Mouse (Mus musculus) skeletal muscle tissue, adult 2 months (tissue): ENCODE results near the gene Eif2s2.
"Not testable (repeated sequence)": the region's sequence is repeated elsewhere in the genome, so short reads cannot be mapped to it uniquely, and the experiment has no call there.

ENCODE experiments used
- DNase-seq: peaks from one replicate; pipeline ENCODE4 v3.0.0-alpha.2; 2012; ENCODE audit warnings: low read depth, low spot score

Eif2s2 gene

DNA sequence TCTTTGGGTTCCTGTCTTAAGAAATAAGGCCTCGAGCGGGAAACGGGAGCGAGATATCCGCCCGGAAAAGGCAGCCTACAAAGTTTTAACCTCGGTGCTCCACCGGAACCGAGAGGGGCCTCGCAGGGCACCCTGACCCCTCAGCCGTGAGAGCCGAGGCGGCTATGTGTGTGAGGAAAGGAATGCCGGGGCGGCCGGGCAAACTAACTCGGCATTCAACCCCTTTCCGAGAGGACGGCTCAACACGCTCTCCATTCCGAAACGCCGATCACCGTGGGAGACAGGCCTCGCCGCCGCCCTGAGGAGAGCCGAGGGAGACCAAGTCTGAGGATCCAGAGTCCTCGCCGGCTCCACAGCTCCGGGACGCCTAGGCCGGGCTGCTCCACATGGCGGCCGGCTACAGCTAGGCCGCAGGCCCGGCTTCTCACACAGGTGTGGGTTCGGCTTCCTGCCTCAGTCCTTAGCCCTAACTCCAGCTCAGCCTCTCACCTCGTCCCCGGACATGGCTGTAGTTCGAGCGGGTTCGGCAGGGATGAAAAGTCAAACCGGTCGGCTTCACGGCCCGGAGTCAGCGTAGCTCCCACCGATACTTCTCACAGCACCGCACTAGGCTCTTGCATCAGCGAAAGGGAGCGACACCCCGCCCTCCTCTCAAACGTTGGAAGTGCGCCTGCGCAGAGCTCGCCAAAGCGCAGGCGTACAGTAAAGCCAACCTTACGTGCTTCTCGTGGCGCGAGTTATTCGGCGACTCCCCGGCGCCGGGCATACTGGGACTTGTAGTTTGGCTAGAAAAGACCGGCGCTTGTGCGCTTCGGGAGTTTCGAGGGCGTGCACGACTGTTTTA lies at the start of gene Eif2s2:
Gene Eif2s2 (minus strand): TSS at position 735 of the 844 bp plus-strand sequence.
- peak; percentile 99 for DNase-seq

GRCm38 (mm10) chr2:154941952-154942351 lies 49.2 kb upstream of the Eif2s2 start:
- no peak for DNase-seq

DNA sequence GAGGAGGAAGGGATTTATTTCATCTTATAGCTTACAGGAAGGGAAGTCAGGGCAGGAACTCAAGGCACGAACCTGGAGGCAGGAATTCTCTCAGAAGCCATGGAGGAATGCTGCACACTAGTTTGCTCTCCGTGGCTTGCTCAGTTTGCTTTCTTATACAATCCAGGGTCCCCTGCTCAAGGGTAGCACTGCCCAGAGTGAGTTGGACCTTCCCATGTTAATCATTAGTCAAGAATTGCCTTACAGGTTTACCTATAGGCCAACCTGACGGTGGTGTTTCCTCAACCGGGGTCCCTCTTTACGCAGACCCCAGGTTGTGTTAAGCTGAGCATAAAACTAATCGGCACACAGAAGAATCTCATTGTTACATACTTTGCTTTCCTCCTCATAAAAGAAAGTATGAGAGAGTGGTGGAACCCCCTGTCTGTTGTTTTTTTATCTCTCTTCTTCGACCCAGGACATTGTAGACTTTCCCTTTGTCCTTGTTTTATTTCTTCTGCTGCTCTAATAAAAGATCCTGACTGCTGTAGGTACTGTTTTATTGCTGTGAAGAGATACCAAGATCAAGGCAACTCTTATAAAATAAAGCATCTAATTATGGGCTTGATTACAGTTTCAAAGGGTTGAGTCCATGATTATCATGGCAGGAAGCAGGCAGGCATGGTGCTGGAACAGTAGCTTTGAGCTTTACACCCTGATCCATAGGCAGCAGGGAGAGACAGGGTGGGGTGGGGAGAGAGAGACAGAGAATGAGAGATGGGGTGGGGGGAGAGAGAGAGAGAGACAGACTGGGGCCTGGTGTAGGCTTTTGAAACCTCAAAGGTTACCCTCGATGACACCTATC lies 45.0 kb upstream of the Eif2s2 start:
- no peak for DNase-seq

GRCm38 (mm10) chr2:154936536-154937155 lies 43.9 kb upstream of the Eif2s2 start:
- no peak for DNase-seq

GRCm38 (mm10) chr2:154936106-154936505 lies 43.4 kb upstream of the Eif2s2 start:
- DNase-seq: no peak

GRCm38 (mm10) chr2:154933884-154934283 lies 41.1 kb upstream of the Eif2s2 start:
- DNase-seq: no peak

DNA sequence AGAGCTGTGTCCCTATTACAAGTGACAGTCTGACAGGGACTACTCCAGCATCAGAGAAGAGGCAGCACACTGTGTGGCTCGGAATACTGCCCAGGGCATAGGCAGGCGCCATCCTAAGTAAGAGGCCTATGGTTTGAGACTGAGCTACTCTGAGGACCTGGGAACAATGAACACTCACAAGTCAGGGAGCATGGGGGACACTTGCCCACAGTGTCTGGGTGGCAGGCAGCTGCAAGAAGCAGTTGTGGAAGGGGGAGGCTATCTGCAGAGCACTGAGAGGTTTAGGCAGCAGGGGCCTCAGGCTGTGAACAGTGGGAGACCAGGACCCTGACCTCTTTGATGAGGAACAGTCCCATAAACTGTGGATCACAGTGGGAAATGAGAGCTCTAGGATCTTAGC lies 35.6 kb upstream of the Eif2s2 start:
- DNase-seq: no peak

- DNase-seq: no peak
Measured at GRCm38 (mm10) chr2:154926843-154927242, 34.1 kb upstream of the Eif2s2 start.

- DNase-seq: no peak
Measured at GRCm38 (mm10) chr2:154925411-154926031, 32.8 kb upstream of the Eif2s2 start.

DNA sequence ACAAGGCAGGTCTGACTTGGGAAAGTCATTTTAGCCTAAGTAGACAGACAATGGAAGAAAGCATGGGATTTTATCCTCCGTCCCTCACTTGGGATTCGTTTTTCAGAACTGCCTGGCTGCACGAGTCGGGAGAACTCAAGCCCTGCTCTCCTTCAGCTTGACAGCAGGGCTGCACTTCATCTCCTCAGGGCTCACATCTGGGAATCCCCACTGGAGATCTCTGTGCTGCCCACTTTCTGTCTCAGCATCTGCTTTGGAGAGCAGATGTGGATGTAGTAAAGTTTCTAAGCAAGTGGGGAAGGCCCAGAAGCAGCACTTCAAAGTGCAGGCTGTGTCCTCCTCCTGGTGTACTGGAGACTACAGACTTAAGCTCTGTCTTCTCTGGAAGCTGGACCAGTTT lies 29.4 kb upstream of the Eif2s2 start:
- not testable (repeated sequence) for DNase-seq

DNA sequence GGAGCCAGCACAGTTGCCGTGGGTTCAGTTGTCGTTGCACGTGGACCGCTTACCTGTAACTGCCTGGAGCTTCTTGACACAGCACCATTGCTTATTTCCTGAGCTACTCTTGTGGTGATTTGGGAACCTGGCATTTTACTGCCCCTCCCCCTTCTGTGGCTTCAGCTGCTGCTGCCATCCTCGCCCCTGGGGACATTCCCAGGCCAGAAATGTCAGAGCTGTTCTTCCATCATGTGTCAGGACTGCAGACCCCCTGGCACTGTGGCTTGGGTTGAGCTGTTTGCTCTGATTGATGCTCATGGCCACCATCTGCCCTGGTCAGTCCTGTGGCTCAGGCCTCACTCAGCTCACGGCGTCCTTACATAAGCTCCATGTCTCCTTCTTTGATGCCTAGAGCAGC lies 28.2 kb upstream of the Eif2s2 start:
- DNase-seq: no peak

GRCm38 (mm10) chr2:154917866-154918641 lies 25.3 kb upstream of the Eif2s2 start:
- DNase-seq: no peak

DNA sequence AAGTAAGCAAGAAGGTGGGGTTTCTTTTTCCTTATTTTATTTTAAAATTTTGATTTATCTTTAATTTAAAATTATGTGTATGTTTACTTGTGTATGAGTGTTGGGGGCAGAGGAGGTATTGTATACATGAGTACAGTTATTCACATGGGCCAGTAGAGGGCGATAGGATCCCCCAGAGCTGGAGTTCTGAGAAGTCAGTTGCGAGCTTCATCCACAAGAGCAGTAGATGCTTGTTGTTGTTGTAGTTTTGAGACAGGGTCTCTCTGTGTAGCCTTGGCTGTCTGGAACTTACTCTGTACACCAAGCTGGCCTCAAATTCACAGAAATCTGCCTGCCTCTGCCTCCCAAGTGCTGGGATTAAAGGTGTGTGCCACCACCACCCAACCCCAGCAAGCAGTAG lies 23.8 kb upstream of the Eif2s2 start:
- DNase-seq: peak; percentile 20

GRCm38 (mm10) chr2:154915922-154916541 lies 23.3 kb upstream of the Eif2s2 start:
- no peak for DNase-seq

- DNase-seq: no peak
Measured at GRCm38 (mm10) chr2:154909789-154910188, 17.1 kb upstream of the Eif2s2 start.

DNA sequence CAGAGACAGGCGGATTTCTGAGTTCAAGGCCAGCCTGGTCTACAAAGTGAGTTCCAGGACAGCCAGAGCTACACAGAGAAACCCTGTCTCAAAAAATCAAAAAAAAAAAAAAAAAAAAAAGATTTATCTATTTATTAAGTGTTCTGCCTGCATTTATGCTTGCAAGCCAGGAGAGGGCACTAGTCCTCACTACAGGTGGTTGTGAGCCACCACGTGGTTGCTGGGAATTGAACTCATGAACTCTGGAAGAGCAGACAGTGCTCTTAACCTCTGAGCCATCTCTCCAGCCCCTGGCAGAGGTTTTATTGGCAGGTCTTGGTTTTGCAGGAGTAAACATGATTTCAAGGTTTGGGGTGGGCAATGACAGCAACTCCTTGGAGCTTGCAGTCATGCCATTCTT lies 15.5 kb upstream of the Eif2s2 start:
- DNase-seq: not testable (repeated sequence)

DNA sequence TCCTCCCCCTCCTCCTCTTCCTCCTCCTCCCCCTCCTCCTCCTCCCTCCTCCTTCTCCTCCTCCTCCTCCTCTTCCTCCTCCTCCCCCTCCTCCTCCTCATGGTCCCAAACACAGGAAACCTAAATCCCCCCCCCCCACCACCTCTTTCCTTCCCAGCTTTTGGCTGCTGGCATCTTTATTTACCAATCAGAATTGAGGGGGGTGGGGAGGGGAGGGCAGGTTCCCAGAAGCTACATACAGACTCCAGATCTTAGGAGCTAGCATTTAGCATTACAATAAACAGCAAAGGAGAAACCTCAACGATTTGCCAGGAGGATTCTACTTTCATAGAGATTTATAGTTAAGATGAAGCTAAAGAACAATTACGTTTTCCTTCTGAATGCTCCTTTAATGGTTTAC lies 13.1 kb upstream of the Eif2s2 start:
- DNase-seq: no peak

GRCm38 (mm10) chr2:154902111-154902510 lies 9.4 kb upstream of the Eif2s2 start:
- DNase-seq: no peak

DNA sequence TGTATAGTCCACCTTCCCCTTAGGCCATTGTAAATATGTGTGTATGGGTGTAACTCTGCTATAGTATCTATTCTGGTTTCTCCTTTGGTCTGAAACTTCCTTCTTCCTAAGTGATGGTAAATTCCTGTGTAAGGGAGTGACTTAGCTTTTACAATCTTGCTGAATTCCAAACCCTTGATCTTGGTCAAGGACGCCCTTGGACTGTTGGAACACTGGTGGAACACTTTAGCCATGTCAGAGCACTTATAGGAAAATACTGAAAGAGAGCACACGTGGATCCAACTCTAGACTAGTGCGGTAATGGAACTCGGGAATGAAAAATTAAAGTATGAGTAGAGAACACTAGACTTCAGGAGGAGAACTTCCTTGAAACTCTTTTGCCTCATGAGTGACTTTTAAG lies 6.7 kb upstream of the Eif2s2 start:
- not testable (repeated sequence) for DNase-seq

GRCm38 (mm10) chr2:154899004-154899403 lies 6.3 kb upstream of the Eif2s2 start:
- not testable (repeated sequence) for DNase-seq
